Mouse (Mus musculus) forebrain, embryonic 11.5 days (tissue): ENCODE data around the gene Tmem115. TPM values are rescaled to one million over a fixed set of nuclear protein-coding genes. Genes with fewer than 3 reads are reported as not detected.

Experiments used
- ATAC-seq: fragments of 200-750 bp; cut with Nextera tagmentation; replicated peaks from 2 replicates; pipeline ENCODE4 v1.8.0; 2017; ENCODE audit warnings: moderate TSS enrichment; ENCODE audit not compliant: low FRiP score
- DNase-seq: peaks from one replicate; pipeline ENCODE4 v3.0.0-alpha.2; 2017; ENCODE audit warnings: low spot score
- H3K27ac ChIP-seq: fragments of 300-500 bp; sonication (generic); 2 replicates; pipeline ENCODE4 v1.5.1; 2014; ENCODE audit warnings: low read depth, low read length
- H3K27me3 ChIP-seq: fragments of 300-500 bp; sonication (generic); 2 replicates; pipeline ENCODE4 v1.6.1; 2014; ENCODE audit warnings: mild to moderate bottlenecking, low read length, mixed read lengths; ENCODE audit not compliant: control insufficient read depth, insufficient read depth
- H3K36me3 ChIP-seq: fragments of 300-500 bp; sonication (generic); 2 replicates; pipeline ENCODE4 v1.6.1; 2014; ENCODE audit warnings: mild to moderate bottlenecking, low read length, moderate library complexity, mixed read lengths; ENCODE audit not compliant: control insufficient read depth, insufficient read depth
- H3K4me1 ChIP-seq: fragments of 300-500 bp; sonication (generic); replicated peaks from 2 replicates; pipeline ENCODE4 v1.6.1; 2014; ENCODE audit warnings: low read length, mixed read lengths; ENCODE audit not compliant: control insufficient read depth, insufficient read depth
- H3K4me2 ChIP-seq: fragments of 300-500 bp; sonication (generic); 2 replicates; pipeline ENCODE4 v1.6.1; 2014; ENCODE audit warnings: low read depth, mild to moderate bottlenecking, low read length, moderate library complexity, mixed read lengths; ENCODE audit not compliant: severe bottlenecking
- H3K4me3 ChIP-seq: fragments of 300-500 bp; sonication (generic); 2 replicates; pipeline ENCODE4 v1.5.1; 2014; ENCODE audit warnings: low read depth, low read length
- H3K9ac ChIP-seq: fragments of 300-500 bp; sonication (generic); 2 replicates; pipeline ENCODE4 v1.6.1; 2014; ENCODE audit warnings: low read length
- H3K9me3 ChIP-seq: fragments of 300-500 bp; sonication (generic); 2 replicates; pipeline ENCODE4 v1.6.1; 2016; ENCODE audit warnings: low read length, mixed read lengths; ENCODE audit not compliant: control insufficient read depth
- WGBS: fragments of 180-500 bp; shearing (Covaris S2); extraction: QIAGEN DNeasy Blood & Tissue Kit; methylation state at CpG from one replicate; pipeline ENCODE4 v1.1.7; 2014; 5-methylcytosine and 5-hydroxymethylcytosine counted together
- polyA plus RNA-seq: library from polyadenylated mRNA; unstranded; fragments of >200 nt; fragmentation: Nextera tagmentation; extraction: Ambion mirVana; gene quantifications from 2 replicates; pipeline ENCODE4 v1.2.1, GENCODE M21; 2014

Gene Tmem115
- polyA plus RNA-seq, 1 experiment from 2014 or later = 40.2 TPM

- H3K36me3 ChIP-seq = no peaks in the 10 kb centered on the region
- DNase-seq (no peak), ATAC-seq (no peak)
- no peaks in the 10 kb centered on the region for H3K9me3 ChIP-seq
- H3K27ac ChIP-seq = no peak overlapping the region
- 92% methylated on average over 14 of the region's 14 CpGs for WGBS
- H3K4me3 ChIP-seq = no peak overlapping the region
- no peak overlapping the region for H3K9ac ChIP-seq
- H3K27me3 ChIP-seq = no peaks in the 10 kb centered on the region
- H3K4me1 ChIP-seq = peaks cover 12% of the 10 kb centered on the region
- H3K4me2 ChIP-seq = no peak overlapping the region
Measured at GRCm38 (mm10) chr9:107583174-107583573, 49.4 kb downstream of the Tmem115 start.

DNA sequence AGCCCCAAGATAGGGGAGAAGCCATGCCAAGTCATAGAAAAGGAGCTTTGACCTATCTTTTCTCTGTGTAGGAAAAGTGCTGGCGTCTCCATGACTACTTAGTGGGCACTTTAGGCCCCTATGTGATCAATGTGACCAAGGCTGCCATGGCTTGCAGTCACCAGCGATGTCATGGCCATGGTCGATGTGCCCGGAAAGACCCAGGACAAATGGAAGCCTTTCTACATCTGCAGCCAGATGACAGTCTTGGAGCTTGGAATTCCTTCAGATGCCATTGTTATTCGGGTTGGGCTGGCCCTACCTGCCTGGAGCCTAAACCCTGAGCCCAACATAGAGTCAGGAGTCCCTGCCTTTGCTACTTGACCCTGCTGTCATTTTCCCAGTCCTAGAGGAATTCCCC is 52.8 kb downstream of the Tmem115 start:
- H3K4me1 ChIP-seq = peaks cover 5% of the 10 kb centered on the region; the same call in 1 of the 2 replicates
- no peak overlapping the region for H3K4me2 ChIP-seq
- no peak for DNase-seq
- H3K9me3 ChIP-seq = no peaks in the 10 kb centered on the region
- no peaks in the 10 kb centered on the region for H3K27me3 ChIP-seq
- no peak overlapping the region for H3K27ac ChIP-seq
- no peak overlapping the region for H3K9ac ChIP-seq
- peaks cover 3% of the 10 kb centered on the region; the same call in 1 of the 2 replicates for H3K36me3 ChIP-seq
- no peak overlapping the region for H3K4me3 ChIP-seq
- 95% methylated on average over 5 of the region's 5 CpGs for WGBS
- ATAC-seq = no peak

GRCm38 (mm10) chr9:107586974-107587832 is 53.5 kb downstream of the Tmem115 start, which contains the start of gene Ifrd2:
Ifrd2 (plus strand) TSS chr9:107587642.
- H3K27me3 ChIP-seq = no peaks in the 10 kb centered on the region
- ATAC-seq (peak; percentile 98), DNase-seq (peak; percentile 97)
- H3K9me3 ChIP-seq = no peaks in the 10 kb centered on the region
- H3K27ac ChIP-seq = no peak within 1 kb of the TSS
- WGBS = 13% methylated on average over 46 of the region's 46 CpGs
- H3K9ac ChIP-seq = peak within 1 kb of the TSS; percentile 68
- H3K4me1 ChIP-seq = peaks cover 3% of the 10 kb centered on the region; the same call in 1 of the 2 replicates
- peak within 1 kb of the TSS; percentile 64 for H3K4me3 ChIP-seq
- H3K36me3 ChIP-seq = peaks cover 3% of the 10 kb centered on the region; the same call in 1 of the 2 replicates
- H3K4me2 ChIP-seq = peak within 1 kb of the TSS; percentile 86

- peak overlapping the region; percentile 68 for H3K9ac ChIP-seq
- no peak for DNase-seq
- 5% methylated on average over 33 of the region's 33 CpGs for WGBS
- no peaks in the 10 kb centered on the region for H3K9me3 ChIP-seq
- H3K27me3 ChIP-seq = no peaks in the 10 kb centered on the region
- peaks cover 3% of the 10 kb centered on the region; the same call in 1 of the 2 replicates for H3K4me1 ChIP-seq
- no peak overlapping the region for H3K27ac ChIP-seq
- H3K36me3 ChIP-seq = peaks cover 3% of the 10 kb centered on the region; the same call in 1 of the 2 replicates
- no peak for ATAC-seq
- peak overlapping the region; percentile 64 for H3K4me3 ChIP-seq
- peak overlapping the region; percentile 86 for H3K4me2 ChIP-seq
Measured at GRCm38 (mm10) chr9:107587833-107588639, 54.3 kb downstream of the Tmem115 start.

Other genes with a start within 250 kb of the Tmem115 start
- 3.2 and 4.9 TPM in 2 replicates for gene Mapkapk3, start 244.1 kb upstream of the Tmem115 start, polyA plus RNA-seq
- 6.5 and 7.4 TPM in 2 replicates for gene Cish, start 237.9 kb upstream of the Tmem115 start, polyA plus RNA-seq
- gene Hemk1, start 195.6 kb upstream of the Tmem115 start, polyA plus RNA-seq = 11.2 and 13.8 TPM in 2 replicates
- 1.3 and 1.6 TPM in 2 replicates for gene 6430571L13Rik, start 193.3 kb upstream of the Tmem115 start, polyA plus RNA-seq
- 1.8 and 2.8 TPM in 2 replicates for gene Cacna2d2, start 134.3 kb upstream of the Tmem115 start, polyA plus RNA-seq
- gene Cyb561d2, start 8.2 kb downstream of the Tmem115 start, polyA plus RNA-seq = 14.3 and 18.7 TPM in 2 replicates
- 40.7 and 43.7 TPM in 2 replicates for gene Nprl2, start 8.3 kb downstream of the Tmem115 start, polyA plus RNA-seq
- 1.1 and 2.3 TPM in 2 replicates for gene Zmynd10, start 13.4 kb downstream of the Tmem115 start, polyA plus RNA-seq
- gene Rassf1, start 17.6 kb downstream of the Tmem115 start, polyA plus RNA-seq = 48.2 and 51.8 TPM in 2 replicates
- 81.9 and 93.0 TPM in 2 replicates for gene Tusc2, start 29.3 kb downstream of the Tmem115 start, polyA plus RNA-seq
- gene Hyal2, start 34.0 kb downstream of the Tmem115 start, polyA plus RNA-seq = 129 and 139 TPM in 2 replicates
- gene Hyal1, start 43.0 kb downstream of the Tmem115 start, polyA plus RNA-seq = 6.0 and 6.2 TPM in 2 replicates
- gene Naa80, start 44.9 kb downstream of the Tmem115 start, polyA plus RNA-seq = 11.3 and 15.2 TPM in 2 replicates
- gene Hyal3, start 46.9 kb downstream of the Tmem115 start, polyA plus RNA-seq = 0.39 TPM in 1 of 2 replicates, not detected in the other
- gene Ifrd2, start 53.7 kb downstream of the Tmem115 start, polyA plus RNA-seq = 35.0 and 37.2 TPM in 2 replicates
- gene Sema3b, start 75.3 kb downstream of the Tmem115 start, polyA plus RNA-seq = 1.7 TPM in 2 replicates
- gene Gnai2, start 101.4 kb downstream of the Tmem115 start, polyA plus RNA-seq = 527 and 580 TPM in 2 replicates
- gene Slc38a3, start 135.6 kb downstream of the Tmem115 start, polyA plus RNA-seq = 6.7 TPM in 2 replicates
- 1.6 and 2.6 TPM in 2 replicates for gene Gnat1, start 145.8 kb downstream of the Tmem115 start, polyA plus RNA-seq
- gene Sema3f, start 176.5 kb downstream of the Tmem115 start, polyA plus RNA-seq = 13.2 and 15.9 TPM in 2 replicates
- gene Rbm5, start 237.1 kb downstream of the Tmem115 start, polyA plus RNA-seq = 198 and 206 TPM in 2 replicates